Mouse (Mus musculus) megakaryocyte, embryonic 14.5 days (primary cell): ENCODE data around the gene Wdtc1. TPM values are rescaled to one million over a fixed set of nuclear protein-coding genes. Genes with fewer than 3 reads are reported as not detected.

Source experiments
- H3K27me3 ChIP-seq: replicated peaks from 2 replicates; pipeline ENCODE3; 2012; ENCODE audit warnings: inconsistent platforms
- H3K36me3 ChIP-seq: replicated peaks from 2 replicates; pipeline ENCODE3; 2012; ENCODE audit warnings: low read length, inconsistent platforms, mixed read lengths
- H3K4me1 ChIP-seq: 2 replicates; pipeline ENCODE4 v1.6.1; 2012; ENCODE audit warnings: inconsistent platforms
- H3K4me3 ChIP-seq: replicated peaks from 2 replicates; pipeline ENCODE3; 2012; ENCODE audit warnings: moderate library complexity, mild to moderate bottlenecking, inconsistent platforms
- H3K9me3 ChIP-seq: 2 replicates; pipeline ENCODE4 v1.6.1; 2012; ENCODE audit warnings: inconsistent platforms
- FLI1 ChIP-seq: IDR thresholded peaks from 2 replicates; pipeline ENCODE4 v1.6.1; 2012; ENCODE audit warnings: low read length, inconsistent platforms, mixed read lengths
- GATA1 ChIP-seq: IDR thresholded peaks from 3 replicates; pipeline ENCODE4 v1.6.1; 2012; ENCODE audit warnings: mixed read lengths, low read length, inconsistent platforms, borderline replicate concordance
- polyA plus RNA-seq: library from polyadenylated mRNA; stranded (reverse); fragments of >175 nt; gene quantifications from 2 replicates; pipeline ENCODE4 v1.2.3, GENCODE M21; 2012; ENCODE audit warnings: low replicate concordance; ENCODE audit not compliant: insufficient read depth

Gene Wdtc1
- polyA plus RNA-seq, 1 experiment, result 85.7 TPM

DNA sequence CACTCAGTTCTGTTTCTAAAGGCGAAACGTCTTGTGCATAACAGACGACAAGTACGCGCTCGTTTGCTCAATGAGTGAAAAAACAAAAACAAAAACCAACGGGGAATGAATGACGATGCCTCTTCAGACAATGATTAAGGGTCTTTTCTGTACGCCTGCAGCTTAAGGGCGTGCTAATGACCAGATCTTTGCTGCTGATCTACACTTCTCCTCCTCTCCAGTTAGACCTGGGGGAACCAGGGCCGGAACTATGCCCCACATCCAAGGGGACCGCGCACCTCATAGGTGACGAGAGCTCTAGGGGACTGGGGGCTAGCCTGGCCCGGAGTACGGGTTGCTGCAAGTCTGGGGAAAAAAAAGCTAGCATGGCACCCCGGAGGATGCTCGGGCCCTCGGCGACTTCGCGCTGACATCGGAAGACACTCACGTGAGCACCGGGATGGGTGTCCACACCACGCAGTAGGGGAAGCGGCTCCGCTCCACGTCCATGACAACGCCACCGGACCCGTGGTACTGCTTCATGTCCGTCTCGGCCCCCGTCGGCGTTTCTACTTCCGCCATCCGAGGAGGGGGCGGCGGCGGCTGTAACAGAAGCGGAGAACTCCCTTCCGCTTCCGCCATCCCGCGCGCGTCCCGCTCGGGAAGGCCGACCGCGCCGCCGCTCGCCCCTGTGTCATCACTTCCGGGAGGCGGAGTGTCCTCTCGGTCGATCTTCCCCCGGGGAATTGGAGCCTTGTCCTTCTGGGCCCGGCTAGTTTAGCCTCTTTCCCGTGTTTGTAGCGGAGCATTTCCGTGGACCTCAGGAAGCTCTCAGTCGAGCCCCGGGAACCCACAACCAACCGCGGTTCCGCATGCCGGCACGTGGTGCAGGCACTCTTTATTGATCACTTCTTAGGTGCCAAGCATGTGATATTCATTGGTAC lies 75.9 kb downstream of the Wdtc1 start, which contains the start of gene Tmem222:
Gene Tmem222 (minus strand): TSS at position 689 of the 923 bp plus-strand sequence.
- Histone ChIP-seq H3K36me3 (peaks cover 28% of the 10 kb centered on the region), H3K9me3 (no peaks in the 10 kb centered on the region), H3K4me1 (peaks cover 54% of the 10 kb centered on the region), H3K27me3 (no peaks in the 10 kb centered on the region), H3K4me3 (peak within 1 kb of the TSS; percentile 97)
- TF ChIP-seq GATA1 (no peak), FLI1 (peak; percentile 65; the same call in 1 of the 2 replicates)

DNA sequence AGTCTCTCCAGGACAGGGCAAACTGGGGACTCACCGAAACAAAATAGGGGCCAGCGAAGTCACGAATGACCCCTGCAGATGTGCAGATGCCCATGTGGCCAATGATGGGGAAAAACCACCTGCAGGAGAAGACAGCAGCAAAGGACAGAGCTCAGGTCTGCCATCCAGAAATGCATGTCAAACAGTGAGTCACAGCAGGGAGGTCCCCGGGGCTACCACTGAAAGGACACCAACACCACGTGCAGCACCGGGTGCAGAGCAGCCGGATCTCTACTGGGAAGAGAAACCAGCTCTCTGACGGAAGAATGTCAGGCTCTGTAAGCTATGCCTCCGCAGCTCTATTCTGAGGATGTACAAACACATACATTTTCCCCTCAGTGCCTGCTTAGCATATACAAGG lies 82.4 kb downstream of the Wdtc1 start:
- no peak for TF ChIP-seq FLI1
- TF ChIP-seq GATA1, result no peak
- Histone ChIP-seq H3K36me3 (peaks cover 81% of the 10 kb centered on the region), H3K4me1 (peaks cover 31% of the 10 kb centered on the region), H3K27me3 (no peaks in the 10 kb centered on the region), H3K9me3 (no peaks in the 10 kb centered on the region), H3K4me3 (no peak overlapping the region)

DNA sequence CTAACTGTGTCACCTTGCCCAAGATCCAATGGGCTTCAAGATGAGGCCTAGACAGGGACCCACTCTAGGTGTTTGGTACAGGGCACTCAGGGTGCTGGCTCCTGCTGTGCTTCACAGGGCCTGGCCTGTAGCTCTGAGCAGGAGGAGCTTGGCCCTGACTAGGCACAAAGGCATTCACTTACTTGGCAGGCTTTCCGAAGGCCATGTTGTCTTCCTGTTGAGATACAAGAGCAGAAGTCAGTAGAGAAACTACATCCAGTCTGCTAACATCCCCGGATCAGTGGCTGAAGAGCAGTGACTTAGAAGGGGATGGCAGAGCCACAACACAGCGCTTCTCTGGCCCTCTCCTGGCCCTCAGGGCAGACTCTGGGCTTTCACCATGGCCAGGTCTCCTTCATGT lies 83.7 kb downstream of the Wdtc1 start:
- H3K9me3 ChIP-seq, result no peaks in the 10 kb centered on the region
- peaks cover 27% of the 10 kb centered on the region for H3K4me1 ChIP-seq
- no peak overlapping the region for H3K4me3 ChIP-seq
- no peak for TF ChIP-seq FLI1
- no peak for TF ChIP-seq GATA1
- peaks cover 80% of the 10 kb centered on the region for H3K36me3 ChIP-seq
- H3K27me3 ChIP-seq, result no peaks in the 10 kb centered on the region

DNA sequence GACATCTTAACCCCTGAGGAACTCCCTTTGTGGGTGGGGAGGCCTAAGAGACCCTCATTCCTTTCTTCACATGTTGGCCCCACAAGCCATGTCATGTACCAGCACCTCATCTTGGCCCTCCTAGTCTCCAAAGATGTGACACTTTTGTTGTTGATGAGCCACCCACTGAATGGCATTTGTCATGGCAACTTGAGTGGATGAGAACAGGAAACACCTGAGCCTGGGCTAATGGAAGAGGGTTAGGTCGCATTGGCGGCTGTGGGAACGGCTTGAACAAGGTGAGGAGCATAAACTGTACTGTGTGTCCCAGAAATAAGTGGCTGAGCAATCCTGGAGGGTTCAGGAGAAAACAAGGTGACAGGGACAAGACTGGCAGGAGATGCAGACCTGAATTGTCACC lies 84.3 kb downstream of the Wdtc1 start:
- TF ChIP-seq FLI1 (no peak), GATA1 (no peak)
- Histone ChIP-seq H3K36me3 (peaks cover 75% of the 10 kb centered on the region), H3K4me3 (no peak overlapping the region), H3K27me3 (no peaks in the 10 kb centered on the region), H3K9me3 (no peaks in the 10 kb centered on the region), H3K4me1 (peaks cover 29% of the 10 kb centered on the region)

DNA sequence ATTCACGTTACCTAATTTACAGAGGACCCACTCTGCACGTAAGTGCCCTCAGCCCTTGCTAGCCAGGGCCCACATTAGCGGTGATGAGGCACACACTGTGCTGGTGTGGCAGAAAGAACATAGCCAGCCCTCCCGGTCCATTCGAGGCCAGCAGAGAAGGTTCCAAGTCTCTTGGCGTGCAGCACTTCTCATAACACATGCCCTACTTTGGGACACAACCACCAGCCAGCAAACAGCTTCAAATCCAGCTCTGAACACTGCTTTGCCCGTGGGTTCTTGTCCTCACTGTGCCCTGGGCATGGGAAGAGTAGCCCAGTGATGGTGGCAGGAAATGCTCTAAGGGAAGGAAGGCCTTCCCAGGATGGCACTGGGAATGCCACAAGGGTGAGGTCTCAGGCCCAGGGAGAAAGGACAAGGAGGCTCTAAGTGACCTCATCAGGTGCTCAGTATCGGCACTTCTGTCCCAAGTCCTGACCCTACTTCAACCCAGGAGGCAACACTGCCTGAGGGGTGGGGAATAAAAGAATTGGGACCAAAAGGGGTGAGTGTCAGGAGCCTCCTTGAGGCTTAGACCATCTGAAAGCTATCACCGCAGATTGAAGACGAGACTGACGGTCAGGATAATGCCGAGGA lies 86.9 kb downstream of the Wdtc1 start:
- Histone ChIP-seq H3K9me3 (no peaks in the 10 kb centered on the region), H3K27me3 (peaks cover 2% of the 10 kb centered on the region), H3K4me3 (no peak overlapping the region), H3K36me3 (peaks cover 72% of the 10 kb centered on the region), H3K4me1 (peaks cover 54% of the 10 kb centered on the region)
- TF ChIP-seq GATA1 (no peak), FLI1 (no peak)

DNA sequence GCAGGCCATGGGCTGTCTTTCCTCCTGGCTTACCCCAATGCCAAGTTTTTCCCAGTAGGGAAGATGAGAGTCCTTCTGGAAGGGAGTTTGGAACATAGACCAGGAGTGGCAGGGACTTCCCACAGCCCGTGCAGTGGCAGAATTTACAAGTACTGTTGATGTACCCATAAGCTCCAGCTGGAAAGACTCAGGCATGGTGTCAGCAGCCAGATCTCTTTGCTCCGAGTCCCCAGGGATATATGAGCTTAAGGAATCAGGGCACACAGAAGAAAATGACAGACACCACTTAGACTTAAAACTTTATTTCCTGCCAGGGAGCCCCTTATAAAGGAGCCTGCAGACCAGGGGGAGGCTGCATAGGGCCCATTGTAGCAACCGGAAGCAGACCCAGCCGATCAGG lies 87.5 kb downstream of the Wdtc1 start:
- H3K4me1 ChIP-seq, result peaks cover 60% of the 10 kb centered on the region
- H3K36me3 ChIP-seq, result peaks cover 69% of the 10 kb centered on the region

DNA sequence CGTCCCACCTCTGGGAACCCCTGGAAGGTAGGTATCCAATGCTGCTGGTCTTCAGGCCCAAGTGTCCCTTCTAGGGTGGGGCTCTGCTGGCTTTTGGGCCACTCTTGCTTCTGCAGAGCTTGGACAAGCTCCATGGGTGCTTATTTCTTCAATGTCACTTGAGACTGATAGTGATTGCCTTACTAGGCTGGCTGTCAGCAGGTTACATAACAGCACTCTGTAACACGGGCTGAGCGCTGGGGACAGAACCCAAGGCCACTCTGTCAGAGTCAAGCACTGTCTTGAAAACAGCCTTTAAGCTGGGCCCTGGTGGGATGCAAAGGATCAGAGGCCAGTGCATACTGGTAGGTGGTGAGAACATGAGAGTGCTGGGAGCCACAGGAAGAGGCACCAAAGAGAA lies 88.0 kb downstream of the Wdtc1 start:
- Histone ChIP-seq H3K4me3 (no peak overlapping the region), H3K9me3 (no peaks in the 10 kb centered on the region), H3K4me1 (peaks cover 61% of the 10 kb centered on the region), H3K27me3 (peaks cover 13% of the 10 kb centered on the region), H3K36me3 (peaks cover 64% of the 10 kb centered on the region)
- TF ChIP-seq FLI1, result no peak
- TF ChIP-seq GATA1, result no peak

More for the DNA sequence above, 87.5 kb downstream of the Wdtc1 start:
- no peak overlapping the region for H3K4me3 ChIP-seq
- no peaks in the 10 kb centered on the region for H3K9me3 ChIP-seq
- H3K27me3 ChIP-seq, result peaks cover 8% of the 10 kb centered on the region
- no peak for TF ChIP-seq FLI1
- TF ChIP-seq GATA1, result no peak

DNA sequence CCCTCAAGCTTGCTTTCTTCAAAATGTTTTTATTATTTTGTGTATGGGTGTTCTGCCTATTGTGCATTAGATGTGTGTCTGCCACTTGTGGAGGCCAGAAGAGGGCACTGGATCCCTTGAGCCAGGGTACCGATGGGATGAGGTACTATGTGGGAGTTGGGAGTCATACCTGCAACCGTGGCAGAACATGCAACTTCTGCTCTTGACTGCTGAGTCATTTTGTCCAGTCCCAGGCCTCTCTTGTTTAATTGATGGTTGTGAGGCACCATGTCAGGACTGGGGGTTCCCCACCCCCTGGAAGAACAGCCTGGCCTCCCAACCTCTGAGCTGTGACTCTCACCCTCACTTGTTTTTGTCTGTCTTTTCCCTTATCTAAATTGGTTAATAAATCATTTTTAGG lies 88.7 kb downstream of the Wdtc1 start:
- Histone ChIP-seq H3K4me3 (no peak overlapping the region), H3K9me3 (no peaks in the 10 kb centered on the region), H3K27me3 (peaks cover 19% of the 10 kb centered on the region), H3K4me1 (peaks cover 57% of the 10 kb centered on the region), H3K36me3 (peaks cover 57% of the 10 kb centered on the region)
- TF ChIP-seq GATA1 (no peak), FLI1 (no peak)

DNA sequence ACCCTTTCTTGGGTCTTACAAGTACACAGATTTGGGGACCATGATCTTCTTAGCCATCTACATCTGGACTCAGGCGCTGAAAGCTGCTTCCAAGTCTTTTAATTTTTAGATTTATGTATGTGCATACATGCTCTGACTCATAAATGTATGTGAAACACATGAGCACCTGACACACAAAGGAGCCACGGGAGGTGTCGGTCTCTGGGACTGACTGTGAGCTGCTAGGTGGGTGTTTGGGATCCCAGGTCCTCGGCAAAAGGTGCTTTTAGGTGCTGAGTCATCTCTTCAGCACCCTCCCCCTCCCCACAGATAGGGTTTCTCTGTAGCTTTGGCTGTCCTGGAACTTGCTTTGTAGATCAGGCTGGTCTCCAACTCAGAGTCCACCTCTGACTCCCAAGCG lies 89.5 kb downstream of the Wdtc1 start:
- Histone ChIP-seq H3K4me3 (no peak overlapping the region), H3K4me1 (peaks cover 53% of the 10 kb centered on the region), H3K27me3 (peaks cover 27% of the 10 kb centered on the region), H3K36me3 (peaks cover 49% of the 10 kb centered on the region), H3K9me3 (no peaks in the 10 kb centered on the region)
- no peak for TF ChIP-seq GATA1
- no peak for TF ChIP-seq FLI1

DNA sequence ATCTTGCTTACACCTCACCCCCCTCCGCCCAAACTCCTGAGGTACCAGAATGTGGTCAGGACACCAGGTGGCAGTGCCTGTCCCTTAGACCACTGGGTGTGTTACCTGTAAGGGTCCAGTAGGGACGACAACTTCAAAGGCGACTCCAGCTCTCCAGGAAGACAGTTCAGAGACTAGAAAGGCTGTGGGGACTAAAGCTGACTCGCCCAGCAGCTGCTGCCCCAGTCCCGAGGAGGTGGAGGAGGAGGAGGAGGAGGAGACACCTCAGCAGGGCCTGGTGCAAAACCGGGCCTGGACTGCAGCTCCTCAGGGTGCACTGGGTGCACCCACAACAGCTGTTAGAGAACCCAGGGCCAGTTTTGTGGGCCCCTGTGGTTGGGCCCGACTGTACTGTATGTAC lies 90.4 kb downstream of the Wdtc1 start, which contains the start of gene Sytl1:
Gene Sytl1 (minus strand): TSS at position 232 of the 400 bp plus-strand sequence.
- Histone ChIP-seq H3K36me3 (peaks cover 40% of the 10 kb centered on the region), H3K27me3 (peaks cover 36% of the 10 kb centered on the region), H3K4me1 (peaks cover 53% of the 10 kb centered on the region), H3K9me3 (no peaks in the 10 kb centered on the region), H3K4me3 (peak within 1 kb of the TSS; percentile 81)
- TF ChIP-seq GATA1 (no peak), FLI1 (no peak)
